Mouse (Mus musculus) liver, embryonic 14.5 days (tissue): ENCODE measurements around the gene Gm26566.

Experiments used
- CTCF ChIP-seq: IDR thresholded peaks from 2 replicates; pipeline ENCODE4 v1.5.1; 2016; ENCODE audit warnings: antibody characterized with exemption, low read depth, control low read depth
- EP300 ChIP-seq: IDR thresholded peaks from 2 replicates; pipeline ENCODE4 v1.6.1; 2016; ENCODE audit warnings: antibody characterized with exemption, low read depth

- TF ChIP-seq EP300 (no peak), CTCF (no peak)
These were observed 29.1 kb upstream of the Gm26566 start for GRCm38 (mm10) chr4:88692537-88692936.
